Mouse (Mus musculus): ENCODE data around the gene Auts2. TPM values are rescaled to one million over a fixed set of nuclear protein-coding genes. Genes with fewer than 3 reads are reported as not detected.

Gene Auts2
- total and polyA plus RNA-seq, 2 experiments from 2014 or later = 35.2 to 57.5 TPM

GRCm38 (mm10) chr5:131395756-131396155 is 1147.4 kb downstream of the Auts2 start:
- DNase-seq (ENCODE audit: low spot score) (no peak), ATAC-seq (ENCODE audit: low FRiP score) (no peak)
- Histone ChIP-seq H3K9ac (replicated peaks; ENCODE audit: low read length, poor library complexity, severe bottlenecking) (no peak overlapping the region), H3K9me3 (ENCODE audit: low read length) (no peaks in the 10 kb centered on the region), H3K4me1 (ENCODE audit: insufficient read depth, low read length) (no peaks in the 10 kb centered on the region), H3K27me3 (ENCODE audit: insufficient read depth, low read length) (no peaks in the 10 kb centered on the region), H3K4me2 (ENCODE audit: low read depth, low read length, poor library complexity, severe bottlenecking) (no peak overlapping the region), H3K4me3 (ENCODE audit: low read depth, low read length) (no peak overlapping the region), H3K27ac (ENCODE audit: low read depth, low read length) (no peak overlapping the region), H3K36me3 (ENCODE audit: insufficient read depth, low read length) (no peaks in the 10 kb centered on the region)
- TF ChIP-seq CTCF (IDR thresholded peaks at IDR 0.05) = no peak
- WGBS = 85% methylated on average over 8 of the region's 8 CpGs

All from midbrain, postnatal 0 days (tissue).